Mouse (Mus musculus): ENCODE data around the gene Prph2.

Gene Prph2

DNA sequence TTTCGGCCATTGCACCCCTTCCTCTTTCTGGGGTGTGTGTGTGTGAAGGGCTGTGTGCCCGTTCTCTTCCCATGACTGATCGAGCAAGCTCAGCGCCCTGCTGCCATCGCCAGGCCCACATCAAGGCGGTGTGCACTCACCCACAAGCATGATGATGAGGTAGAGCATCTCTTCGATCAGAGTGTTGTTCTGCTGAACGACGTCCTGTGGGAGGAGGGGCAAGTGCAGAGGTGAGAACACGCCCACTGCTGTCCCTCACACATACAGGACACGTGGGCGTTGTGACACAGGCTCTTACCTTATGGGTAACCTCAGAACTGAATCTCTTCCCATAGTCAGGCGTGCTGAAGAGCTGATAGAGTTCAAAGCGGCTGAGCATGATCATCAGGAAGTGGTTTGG is 56.6 kb downstream of the Prph2 start:
- DNase-seq, result no peak

DNA sequence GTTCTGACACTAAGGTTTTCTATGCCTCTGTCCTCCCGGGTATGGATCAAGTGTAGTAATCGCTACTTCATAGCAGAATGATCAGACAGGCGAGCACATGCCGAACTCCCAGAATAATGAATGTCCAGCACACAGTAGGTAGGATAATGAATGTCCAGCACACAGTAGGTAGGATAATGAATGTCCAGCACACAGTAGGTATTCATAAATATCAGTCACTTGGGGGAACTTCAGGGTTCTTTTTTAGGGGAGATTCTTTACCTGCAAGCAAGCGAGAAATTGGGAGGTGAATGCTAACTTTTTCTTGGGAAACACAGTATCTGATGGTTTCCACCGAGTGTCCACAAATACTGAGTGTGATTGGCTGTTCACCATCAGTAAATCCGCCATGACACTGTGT is 62.3 kb downstream of the Prph2 start:
- DNase-seq, result no peak
